Mouse (Mus musculus): Measurements from ENCODE around the gene Kif21b. TPM values are rescaled to one million over a fixed set of nuclear protein-coding genes. Genes with fewer than 3 reads are reported as not detected.
A peak's percentile ranks its signal among the peaks of the same experiment; 100 is the strongest.

Kif21b gene
- polyA plus RNA-seq, 1 experiment from 2014 or later = 1.1 TPM

DNA sequence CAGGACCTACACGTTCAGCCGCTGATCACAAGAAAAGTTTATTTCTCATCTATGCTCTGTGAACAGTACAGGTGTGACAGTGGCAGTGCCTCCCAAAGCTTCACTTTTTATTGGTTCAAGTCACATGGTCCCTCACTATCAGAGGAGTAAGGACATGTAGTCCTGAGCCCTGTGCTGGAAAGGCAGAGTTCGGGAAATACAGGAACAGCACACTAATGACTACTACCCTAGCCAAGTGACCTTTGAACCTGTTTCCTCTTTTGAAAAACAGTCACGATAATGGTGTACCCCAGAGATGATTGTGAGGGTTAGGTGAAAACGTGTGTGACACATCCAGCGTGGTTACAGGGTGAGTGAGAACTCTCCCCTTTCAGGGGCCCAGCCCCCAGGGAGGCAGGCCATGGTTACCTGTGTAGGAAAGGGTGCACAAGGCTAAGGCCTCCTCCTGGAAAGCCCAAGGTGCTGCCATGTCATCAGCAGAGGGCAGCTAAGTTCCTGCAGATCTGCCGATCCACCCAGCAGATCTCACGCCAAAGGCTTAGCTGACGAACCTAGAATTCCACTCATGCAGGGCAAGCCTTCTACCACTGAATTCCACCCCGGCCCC is 4.9 kb upstream of the Kif21b start:
- H3K27ac ChIP-seq (ENCODE audit: low read depth) = no peak overlapping the region

GRCm38 (mm10) chr1:136126895-136127294 is 4.3 kb upstream of the Kif21b start:
- no peak for TF ChIP-seq CTCF (IDR thresholded peaks at IDR 0.05; ENCODE audit: low read depth)
- TF ChIP-seq EP300 (IDR thresholded peaks at IDR 0.05; ENCODE audit: low read depth) = no peak
- Histone ChIP-seq H3K4me3 (ENCODE audit: low read depth, low read length) (no peak overlapping the region), H3K27ac (ENCODE audit: low read depth) (0 out of 2 replicates have a peak overlapping the region, but pooled peaks have one; percentile 7), H3K27me3 (ENCODE audit: insufficient read depth, low read length) (0 out of 2 replicates have a peak, but pooled peaks cover 6% of the 10 kb centered on the region), H3K36me3 (replicated peaks; ENCODE audit: insufficient read depth, low read length) (no peaks in the 10 kb centered on the region), H3K4me1 (ENCODE audit: insufficient read depth) (peaks cover 32% of the 10 kb centered on the region), H3K4me2 (ENCODE audit: low read depth, low read length) (no peak overlapping the region), H3K9ac (replicated peaks) (no peak overlapping the region), H3K9me3 (ENCODE audit: low read length) (no peaks in the 10 kb centered on the region)
- peak; percentile 50 for DNase-seq
- WGBS (ENCODE audit: insufficient replicate concordance) = 52% methylated on average over 10 of the region's 10 CpGs
- peak; percentile 28; the same call in 1 of the 2 replicates for ATAC-seq

More for the DNA sequence above, 4.9 kb upstream of the Kif21b start:
- Histone ChIP-seq H3K4me3 (ENCODE audit: low read depth, low read length) (no peak overlapping the region), H3K4me2 (ENCODE audit: low read depth, low read length) (no peak overlapping the region), H3K4me1 (ENCODE audit: insufficient read depth) (peaks cover 26% of the 10 kb centered on the region), H3K9ac (replicated peaks) (no peak overlapping the region), H3K36me3 (replicated peaks; ENCODE audit: insufficient read depth, low read length) (no peaks in the 10 kb centered on the region), H3K9me3 (ENCODE audit: low read length) (no peaks in the 10 kb centered on the region), H3K27me3 (ENCODE audit: insufficient read depth, low read length) (0 out of 2 replicates have a peak, but pooled peaks cover under 1% of the 10 kb centered on the region)
- 52% methylated on average over 10 of the region's 10 CpGs for WGBS (ENCODE audit: insufficient replicate concordance)
- ATAC-seq = peak; percentile 77
- no peak for DNase-seq
- TF ChIP-seq CTCF (IDR thresholded peaks at IDR 0.05; ENCODE audit: low read depth) (no peak), EP300 (IDR thresholded peaks at IDR 0.05; ENCODE audit: low read depth) (peak; percentile 45; the same call in 1 of the 2 replicates)

- Histone ChIP-seq H3K9me3 (ENCODE audit: low read length) (no peaks in the 10 kb centered on the region), H3K27me3 (ENCODE audit: insufficient read depth, low read length) (peaks cover 13% of the 10 kb centered on the region; the same call in 1 of the 2 replicates), H3K9ac (replicated peaks) (no peak overlapping the region), H3K36me3 (replicated peaks; ENCODE audit: insufficient read depth, low read length) (no peaks in the 10 kb centered on the region), H3K27ac (ENCODE audit: low read depth) (no peak overlapping the region), H3K4me3 (ENCODE audit: low read depth, low read length) (no peak overlapping the region), H3K4me2 (ENCODE audit: low read depth, low read length) (no peak overlapping the region), H3K4me1 (ENCODE audit: insufficient read depth) (peaks cover 39% of the 10 kb centered on the region)
- DNase-seq (no peak), ATAC-seq (no peak)
- 35% methylated on average over 3 of the region's 3 CpGs for WGBS (ENCODE audit: insufficient replicate concordance)
- TF ChIP-seq EP300 (IDR thresholded peaks at IDR 0.05; ENCODE audit: low read depth) = no peak
- TF ChIP-seq CTCF (IDR thresholded peaks at IDR 0.05; ENCODE audit: low read depth) = no peak
Observed at GRCm38 (mm10) chr1:136127856-136128255, 3.3 kb upstream of the Kif21b start.

GRCm38 (mm10) chr1:136128416-136128815 is 2.8 kb upstream of the Kif21b start:
- no peak for ATAC-seq
- H3K4me1 ChIP-seq (ENCODE audit: insufficient read depth) = peaks cover 43% of the 10 kb centered on the region
- H3K4me3 ChIP-seq (ENCODE audit: low read depth, low read length) = no peak overlapping the region
- 40% methylated on average over 5 of the region's 5 CpGs for WGBS (ENCODE audit: insufficient replicate concordance)
- no peak overlapping the region for H3K4me2 ChIP-seq (ENCODE audit: low read depth, low read length)
- H3K9ac ChIP-seq (replicated peaks) = no peak overlapping the region
- H3K36me3 ChIP-seq (replicated peaks; ENCODE audit: insufficient read depth, low read length) = no peaks in the 10 kb centered on the region
- peaks cover 16% of the 10 kb centered on the region; the same call in 1 of the 2 replicates for H3K27me3 ChIP-seq (ENCODE audit: insufficient read depth, low read length)
- no peak for TF ChIP-seq EP300 (IDR thresholded peaks at IDR 0.05; ENCODE audit: low read depth)
- TF ChIP-seq CTCF (IDR thresholded peaks at IDR 0.05; ENCODE audit: low read depth) = no peak
- no peak overlapping the region for H3K27ac ChIP-seq (ENCODE audit: low read depth)
- no peak for DNase-seq
- no peaks in the 10 kb centered on the region for H3K9me3 ChIP-seq (ENCODE audit: low read length)

GRCm38 (mm10) chr1:136128944-136129589 is 2.1 kb upstream of the Kif21b start:
- no peak for ATAC-seq
- peaks cover 16% of the 10 kb centered on the region; the same call in 1 of the 2 replicates for H3K27me3 ChIP-seq (ENCODE audit: insufficient read depth, low read length)
- H3K27ac ChIP-seq (ENCODE audit: low read depth) = no peak overlapping the region
- no peak overlapping the region for H3K9ac ChIP-seq (replicated peaks)
- H3K4me2 ChIP-seq (ENCODE audit: low read depth, low read length) = no peak overlapping the region
- H3K9me3 ChIP-seq (ENCODE audit: low read length) = no peaks in the 10 kb centered on the region
- 53% methylated on average over 4 of the region's 4 CpGs for WGBS (ENCODE audit: insufficient replicate concordance)
- no peaks in the 10 kb centered on the region for H3K36me3 ChIP-seq (replicated peaks; ENCODE audit: insufficient read depth, low read length)
- no peak for DNase-seq
- peaks cover 48% of the 10 kb centered on the region for H3K4me1 ChIP-seq (ENCODE audit: insufficient read depth)
- H3K4me3 ChIP-seq (ENCODE audit: low read depth, low read length) = no peak overlapping the region
- TF ChIP-seq CTCF (IDR thresholded peaks at IDR 0.05; ENCODE audit: low read depth) (no peak), EP300 (IDR thresholded peaks at IDR 0.05; ENCODE audit: low read depth) (no peak)

DNA sequence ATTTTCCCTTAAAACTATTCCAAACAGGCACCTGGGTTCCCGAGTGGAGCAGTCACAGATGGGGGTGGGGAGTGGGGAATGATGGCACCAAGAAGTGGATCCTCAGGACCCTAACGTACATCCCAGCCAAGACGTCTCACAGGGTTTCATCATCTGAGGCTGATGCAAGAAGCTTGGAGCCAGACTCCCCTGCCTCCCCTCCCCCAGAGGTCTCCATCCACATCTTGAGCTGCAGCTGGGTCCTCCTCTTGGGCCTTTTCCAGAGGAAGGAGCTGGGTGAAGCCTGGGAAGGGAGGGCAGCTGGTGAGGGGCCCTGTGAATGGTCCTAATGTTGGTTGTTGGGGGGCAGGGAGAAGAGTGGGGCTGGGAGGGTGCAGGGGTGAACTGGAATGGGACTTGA is 1.1 kb upstream of the Kif21b start:
- H3K4me1 ChIP-seq (ENCODE audit: insufficient read depth) = peaks cover 57% of the 10 kb centered on the region
- H3K9ac ChIP-seq (replicated peaks) = no peak overlapping the region
- H3K4me2 ChIP-seq (ENCODE audit: low read depth, low read length) = peak overlapping the region; percentile 90

More for the DNA sequence above, 1.1 kb upstream of the Kif21b start:
- no peaks in the 10 kb centered on the region for H3K9me3 ChIP-seq (ENCODE audit: low read length)
- no peak for ATAC-seq
- no peaks in the 10 kb centered on the region for H3K36me3 ChIP-seq (replicated peaks; ENCODE audit: insufficient read depth, low read length)
- TF ChIP-seq EP300 (IDR thresholded peaks at IDR 0.05; ENCODE audit: low read depth) = no peak
- no peak for TF ChIP-seq CTCF (IDR thresholded peaks at IDR 0.05; ENCODE audit: low read depth)
- no peak for DNase-seq
- H3K4me3 ChIP-seq (ENCODE audit: low read depth, low read length) = no peak overlapping the region
- H3K27me3 ChIP-seq (ENCODE audit: insufficient read depth, low read length) = peaks cover 16% of the 10 kb centered on the region; the same call in 1 of the 2 replicates
- WGBS (ENCODE audit: insufficient replicate concordance) = 46% methylated on average over 3 of the region's 3 CpGs
- no peak overlapping the region for H3K27ac ChIP-seq (ENCODE audit: low read depth)
